Mouse (Mus musculus): ENCODE data around the gene Ppp4r2.

GRCm38 (mm10) chr6:100821367-100821766 is 12.1 kb upstream of the Ppp4r2 start:
- TF ChIP-seq CTCF (IDR thresholded peaks at IDR 0.05; ENCODE audit: low read depth, low read length), result no peak
- no peak for TF ChIP-seq POLR2A (IDR thresholded peaks at IDR 0.05; ENCODE audit: borderline replicate concordance, low read depth, low read length)
